Mouse (Mus musculus): Measurements from ENCODE around the gene Secisbp2. TPM values are rescaled to one million over a fixed set of nuclear protein-coding genes. Genes with fewer than 3 reads are reported as not detected.

Gene Secisbp2
- polyA plus RNA-seq, 1 experiment from 2014 or later: 27.7 TPM

DNA sequence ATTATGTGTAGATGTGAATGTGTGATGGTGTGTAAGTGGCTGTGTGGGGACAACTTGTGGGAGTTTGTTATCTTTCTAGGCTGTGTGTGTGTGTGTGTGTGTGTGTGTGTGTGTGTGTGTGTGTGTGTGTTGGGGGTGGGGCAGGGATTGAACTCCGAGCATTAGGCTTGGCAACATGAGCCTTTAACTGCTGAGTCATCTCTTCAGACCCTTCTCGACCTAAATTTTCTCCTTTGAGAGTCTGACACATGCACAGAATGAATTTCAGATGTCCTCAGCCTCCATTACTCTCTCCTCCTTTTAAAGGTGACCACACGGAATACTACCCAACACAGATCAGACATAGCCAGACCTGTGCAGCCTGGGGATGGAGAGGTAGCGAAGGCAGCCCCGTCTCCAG, 71.6 kb downstream of the Secisbp2 start:
- WGBS: 63% methylated on average over 5 of the region's 5 CpGs
- no peak overlapping the region for H3K4me2 ChIP-seq
- no peaks in the 10 kb centered on the region for H3K27me3 ChIP-seq
- no peak for ATAC-seq (ENCODE audit: insufficient number of reproducible peaks, low FRiP score, low TSS enrichment, low read depth)
- H3K36me3 ChIP-seq: peaks cover 3% of the 10 kb centered on the region; the same call in 1 of the 2 replicates
- peaks cover 7% of the 10 kb centered on the region; the same call in 1 of the 2 replicates for H3K4me1 ChIP-seq
- H3K9ac ChIP-seq: no peak overlapping the region
- no peaks in the 10 kb centered on the region for H3K9me3 ChIP-seq
- H3K4me3 ChIP-seq: no peak overlapping the region
- no peak overlapping the region for H3K27ac ChIP-seq

GRCm38 (mm10) chr13:51724566-51724965, 73.1 kb downstream of the Secisbp2 start:
- Histone ChIP-seq H3K4me1 (peaks cover 7% of the 10 kb centered on the region; the same call in 1 of the 2 replicates), H3K36me3 (peaks cover 3% of the 10 kb centered on the region; the same call in 1 of the 2 replicates), H3K27ac (no peak overlapping the region), H3K9ac (no peak overlapping the region), H3K4me2 (no peak overlapping the region), H3K27me3 (no peaks in the 10 kb centered on the region), H3K9me3 (no peaks in the 10 kb centered on the region), H3K4me3 (no peak overlapping the region)
- ATAC-seq (ENCODE audit: insufficient number of reproducible peaks, low FRiP score, low TSS enrichment, low read depth): no peak
- 75% methylated on average over 6 of the region's 6 CpGs for WGBS

GRCm38 (mm10) chr13:51725446-51725845, 73.9 kb downstream of the Secisbp2 start:
- 69% methylated on average over 7 of the region's 7 CpGs for WGBS
- Histone ChIP-seq H3K9ac (no peak overlapping the region), H3K36me3 (no peaks in the 10 kb centered on the region), H3K4me1 (peaks cover 15% of the 10 kb centered on the region), H3K27ac (no peak overlapping the region), H3K27me3 (no peaks in the 10 kb centered on the region), H3K4me3 (no peak overlapping the region), H3K9me3 (no peaks in the 10 kb centered on the region), H3K4me2 (no peak overlapping the region)
- no peak for ATAC-seq (ENCODE audit: insufficient number of reproducible peaks, low FRiP score, low TSS enrichment, low read depth)

- H3K27me3 ChIP-seq: no peaks in the 10 kb centered on the region
- H3K4me2 ChIP-seq: no peak overlapping the region
- H3K9me3 ChIP-seq: no peaks in the 10 kb centered on the region
- H3K4me1 ChIP-seq: peaks cover 16% of the 10 kb centered on the region
- H3K4me3 ChIP-seq: no peak overlapping the region
- WGBS: 34% methylated on average over 8 of the region's 8 CpGs
- ATAC-seq (ENCODE audit: insufficient number of reproducible peaks, low FRiP score, low TSS enrichment, low read depth): 0 out of 2 replicates have a peak, but pooled peaks have one; percentile 25
- H3K36me3 ChIP-seq: no peaks in the 10 kb centered on the region
- no peak overlapping the region for H3K9ac ChIP-seq
- no peak overlapping the region for H3K27ac ChIP-seq
Observed at GRCm38 (mm10) chr13:51725926-51726574, 74.6 kb downstream of the Secisbp2 start.

- Histone ChIP-seq H3K4me3 (no peak overlapping the region), H3K27ac (no peak overlapping the region), H3K4me2 (no peak overlapping the region), H3K36me3 (no peaks in the 10 kb centered on the region), H3K4me1 (peaks cover 19% of the 10 kb centered on the region), H3K9ac (no peak overlapping the region), H3K9me3 (no peaks in the 10 kb centered on the region), H3K27me3 (no peaks in the 10 kb centered on the region)
- 68% methylated on average over 7 of the region's 7 CpGs for WGBS
- ATAC-seq (ENCODE audit: insufficient number of reproducible peaks, low FRiP score, low TSS enrichment, low read depth): no peak
Observed at GRCm38 (mm10) chr13:51727364-51727763, 75.9 kb downstream of the Secisbp2 start.

DNA sequence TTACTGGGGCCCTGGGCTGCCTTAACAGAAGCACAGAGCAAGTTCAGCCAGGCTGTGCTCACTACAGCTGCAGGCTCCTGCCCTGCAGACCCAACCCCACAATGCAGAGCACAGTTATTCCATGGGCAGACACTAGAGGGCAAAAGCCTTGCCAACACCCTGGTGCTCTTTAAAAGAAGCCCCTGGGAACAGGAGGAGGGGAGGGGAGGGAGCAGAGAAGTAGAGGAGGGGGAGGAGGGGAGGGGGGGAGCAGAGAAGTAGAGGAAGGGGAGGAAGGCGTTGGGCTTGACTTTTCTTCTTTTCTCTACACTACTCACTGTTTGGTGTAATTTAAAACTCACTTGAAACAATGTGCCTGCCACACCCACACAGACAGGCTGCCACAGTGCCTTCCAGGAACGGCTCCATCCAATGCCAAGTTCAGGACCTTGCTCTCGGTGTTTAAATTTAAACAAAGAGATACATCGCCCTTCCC, 78.4 kb downstream of the Secisbp2 start:
- H3K4me1 ChIP-seq: peaks cover 19% of the 10 kb centered on the region
- no peak for ATAC-seq (ENCODE audit: insufficient number of reproducible peaks, low FRiP score, low TSS enrichment, low read depth)
- WGBS: 19% methylated on average over 4 of the region's 4 CpGs

GRCm38 (mm10) chr13:51731474-51731873, 80.0 kb downstream of the Secisbp2 start:
- no peak overlapping the region for H3K4me2 ChIP-seq
- ATAC-seq (ENCODE audit: insufficient number of reproducible peaks, low FRiP score, low TSS enrichment, low read depth): no peak
- H3K4me1 ChIP-seq: peaks cover 12% of the 10 kb centered on the region

More for the DNA sequence above, 78.4 kb downstream of the Secisbp2 start:
- H3K36me3 ChIP-seq: no peaks in the 10 kb centered on the region
- H3K9me3 ChIP-seq: no peaks in the 10 kb centered on the region
- no peak overlapping the region for H3K9ac ChIP-seq
- H3K4me2 ChIP-seq: no peak overlapping the region
- H3K27ac ChIP-seq: no peak overlapping the region
- no peak overlapping the region for H3K4me3 ChIP-seq
- H3K27me3 ChIP-seq: no peaks in the 10 kb centered on the region

DNA sequence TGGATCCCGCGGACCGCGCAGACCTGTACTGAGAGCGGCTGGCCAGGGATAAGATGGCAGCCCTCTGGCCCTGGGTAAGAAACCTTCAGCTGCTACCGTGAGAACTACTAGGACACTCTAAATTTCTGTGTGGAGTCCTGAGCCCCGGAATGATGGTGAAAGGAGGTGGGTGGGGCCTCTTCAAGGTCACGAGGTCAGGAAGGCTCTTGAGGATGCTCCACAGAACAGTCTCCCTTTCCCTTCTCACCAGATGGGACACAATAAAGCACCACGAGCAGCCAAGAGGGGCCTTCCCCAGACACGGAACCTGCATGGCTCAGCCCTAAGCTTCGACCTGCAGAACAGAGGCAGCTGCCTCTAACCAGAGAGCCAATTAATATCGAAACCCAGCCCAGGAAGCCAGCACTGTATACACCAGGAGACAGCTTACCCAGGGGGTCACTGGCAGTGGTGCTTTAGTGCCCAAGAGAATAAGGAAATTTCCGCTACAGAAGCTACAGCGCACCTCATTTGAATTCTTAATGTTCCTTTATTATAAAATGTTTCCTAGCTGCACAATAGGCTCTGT, 80.7 kb downstream of the Secisbp2 start:
- no peaks in the 10 kb centered on the region for H3K9me3 ChIP-seq
- H3K9ac ChIP-seq: no peak overlapping the region
- H3K4me3 ChIP-seq: no peak overlapping the region
- no peaks in the 10 kb centered on the region for H3K36me3 ChIP-seq
- WGBS: 66% methylated on average over 14 of the region's 14 CpGs
- no peak overlapping the region for H3K4me2 ChIP-seq
- no peak overlapping the region for H3K27ac ChIP-seq
- peaks cover 12% of the 10 kb centered on the region for H3K4me1 ChIP-seq
- no peaks in the 10 kb centered on the region for H3K27me3 ChIP-seq
- ATAC-seq (ENCODE audit: insufficient number of reproducible peaks, low FRiP score, low TSS enrichment, low read depth): no peak

More at GRCm38 (mm10) chr13:51731474-51731873, 80.0 kb downstream of the Secisbp2 start:
- Histone ChIP-seq H3K27me3 (no peaks in the 10 kb centered on the region), H3K9me3 (no peaks in the 10 kb centered on the region), H3K9ac (no peak overlapping the region), H3K27ac (no peak overlapping the region), H3K36me3 (no peaks in the 10 kb centered on the region), H3K4me3 (no peak overlapping the region)
- 93% methylated on average over 7 of the region's 7 CpGs for WGBS

Other genes with a start within 250 kb of the Secisbp2 start
- 101 and 109 TPM in 2 replicates for gene S1pr3, start 243.1 kb upstream of the Secisbp2 start, polyA plus RNA-seq (2015; fragmentation: Nextera tagmentation; extraction: Ambion mirVana)
- 0.45 and 0.90 TPM in 2 replicates for gene Shc3, start 82.3 kb upstream of the Secisbp2 start, polyA plus RNA-seq (2015; fragmentation: Nextera tagmentation; extraction: Ambion mirVana)
- 220 and 247 TPM in 2 replicates for gene Cks2, start 6.5 kb upstream of the Secisbp2 start, polyA plus RNA-seq (2015; fragmentation: Nextera tagmentation; extraction: Ambion mirVana)
- 7.1 and 8.0 TPM in 2 replicates for gene Sema4d, start 142.1 kb downstream of the Secisbp2 start, polyA plus RNA-seq (2015; fragmentation: Nextera tagmentation; extraction: Ambion mirVana)
- 61.7 and 77.7 TPM in 2 replicates for gene Gadd45g, start 195.0 kb downstream of the Secisbp2 start, polyA plus RNA-seq (2015; fragmentation: Nextera tagmentation; extraction: Ambion mirVana)

All from limb, embryonic 15.5 days (tissue).